Mouse (Mus musculus) cerebellum, adult 9-11 months (tissue): Measurements from ENCODE around the gene Baz2b.

Experiments used
- DNase-seq: peaks from one replicate; pipeline ENCODE4 v3.0.0; 2022

Gene Baz2b

DNA sequence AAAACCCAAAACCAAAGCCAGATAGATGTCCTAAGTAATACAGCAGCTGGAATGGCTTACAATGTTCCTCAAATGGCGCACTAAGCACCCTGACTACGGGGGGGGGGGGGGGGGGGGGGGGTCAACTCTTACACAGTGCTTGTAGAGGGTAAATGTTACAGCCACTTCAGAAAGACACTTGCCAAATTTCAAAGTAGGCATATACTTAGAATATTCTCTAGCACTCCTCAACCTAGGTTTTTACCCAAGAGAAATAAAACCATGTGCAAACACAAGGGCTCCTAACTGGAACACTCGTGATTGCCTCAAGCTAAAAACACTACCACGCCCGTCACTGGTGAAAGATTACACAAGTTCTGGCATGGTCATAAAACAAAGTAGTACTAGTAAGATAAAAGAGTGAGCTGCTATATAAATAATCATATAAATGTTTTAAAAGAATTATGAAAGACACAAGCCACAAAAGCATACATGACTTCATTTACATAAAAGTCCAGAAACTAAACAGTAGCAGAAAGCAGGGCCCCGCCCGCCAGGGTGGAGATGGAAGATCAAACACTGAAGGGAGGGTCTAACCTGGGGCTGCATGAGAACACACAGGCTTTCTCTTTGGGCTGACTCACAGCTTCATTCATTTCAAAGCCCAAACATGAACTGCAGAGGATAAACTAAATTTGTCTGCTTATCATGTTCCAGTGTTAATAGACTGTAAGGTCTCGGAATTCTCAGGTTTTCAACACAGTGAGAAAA is 212.0 kb downstream of the Baz2b start:
- DNase-seq = no peak

DNA sequence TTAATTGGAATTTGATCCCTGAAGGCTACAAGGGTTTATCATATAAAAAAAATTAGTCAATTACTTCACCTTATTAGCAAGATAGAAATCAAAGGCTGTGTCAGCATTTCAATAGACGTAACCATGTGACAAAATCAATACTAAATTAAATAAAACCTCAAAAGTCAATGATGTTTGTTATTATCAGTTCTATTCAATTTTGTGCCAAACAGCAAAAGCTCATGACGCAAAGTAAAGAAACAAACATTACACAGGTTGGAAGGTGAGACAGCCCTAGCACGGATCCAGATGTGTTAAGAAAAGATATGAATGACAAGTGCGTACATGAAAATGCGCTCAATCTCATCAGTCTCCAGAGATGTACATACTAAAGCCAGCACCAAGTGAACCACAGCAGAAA is 212.7 kb downstream of the Baz2b start:
- DNase-seq = no peak

DNA sequence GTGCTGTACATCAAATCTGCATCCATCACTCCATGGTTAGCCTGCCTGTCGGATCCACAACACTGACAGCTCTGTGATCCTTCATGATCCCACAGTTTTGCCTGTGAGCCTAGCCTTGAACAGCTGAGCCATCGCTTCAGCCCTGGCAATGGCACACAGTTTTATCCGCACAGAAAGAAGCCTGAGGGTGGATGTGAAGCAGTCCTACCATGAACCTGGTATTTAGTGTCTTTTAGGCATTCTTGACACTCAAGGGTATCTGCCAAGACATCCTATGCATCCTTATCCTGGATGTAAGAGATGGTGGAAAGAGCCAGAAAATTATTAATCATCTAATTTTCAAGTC is 216.5 kb downstream of the Baz2b start:
- DNase-seq = no peak

DNA sequence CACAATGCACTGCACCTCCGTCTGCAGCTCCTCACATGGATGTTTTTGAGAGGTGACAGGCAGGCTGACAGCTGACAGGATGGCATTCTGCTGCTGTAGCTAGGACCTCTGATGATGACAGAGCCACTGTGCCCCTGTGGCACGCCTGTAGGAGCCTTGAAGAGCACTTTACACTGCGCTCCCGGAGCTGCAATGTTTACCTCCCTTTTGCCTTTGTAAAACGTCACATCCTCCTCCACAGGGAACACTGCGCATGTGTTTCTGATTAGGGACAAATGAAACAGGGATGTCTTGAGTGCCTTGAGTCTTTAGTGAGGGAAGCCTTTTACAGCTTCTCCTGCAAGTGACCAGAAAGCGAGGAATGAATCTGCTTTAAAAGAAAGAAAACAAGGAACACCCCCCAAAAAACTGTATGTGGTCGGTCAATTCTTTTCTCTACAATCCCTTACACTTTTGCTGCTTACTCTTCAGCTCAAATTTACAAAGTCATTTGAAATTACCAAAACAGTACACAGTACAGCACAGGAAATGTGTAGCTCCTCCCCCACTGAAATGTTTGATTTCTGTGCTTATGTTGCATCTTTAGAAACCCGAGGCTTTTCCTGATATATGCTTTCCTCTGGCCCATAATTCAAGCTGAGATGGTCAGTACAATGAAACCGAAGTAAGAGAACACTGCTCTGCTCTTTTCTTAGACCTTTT is 217.0 kb downstream of the Baz2b start:
- no peak for DNase-seq

DNA sequence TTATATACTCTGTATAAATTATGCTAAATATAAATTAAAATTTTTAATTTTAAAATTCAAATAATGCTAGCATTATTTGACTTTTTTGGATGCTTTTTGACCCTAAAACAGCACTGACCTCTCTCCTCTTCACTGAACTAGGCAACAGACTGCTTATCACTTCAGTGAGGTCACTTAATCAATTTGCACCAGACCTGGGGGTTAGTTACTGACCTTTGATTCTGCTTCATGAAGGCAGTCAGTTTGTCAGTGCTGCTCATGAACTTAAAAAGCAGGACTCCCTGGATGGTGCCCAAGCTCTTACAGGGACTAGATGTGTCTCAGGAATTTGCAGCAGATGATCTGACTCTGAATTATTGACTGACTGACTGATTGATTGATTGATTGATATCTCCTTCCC is 217.9 kb downstream of the Baz2b start:
- DNase-seq = no peak

DNA sequence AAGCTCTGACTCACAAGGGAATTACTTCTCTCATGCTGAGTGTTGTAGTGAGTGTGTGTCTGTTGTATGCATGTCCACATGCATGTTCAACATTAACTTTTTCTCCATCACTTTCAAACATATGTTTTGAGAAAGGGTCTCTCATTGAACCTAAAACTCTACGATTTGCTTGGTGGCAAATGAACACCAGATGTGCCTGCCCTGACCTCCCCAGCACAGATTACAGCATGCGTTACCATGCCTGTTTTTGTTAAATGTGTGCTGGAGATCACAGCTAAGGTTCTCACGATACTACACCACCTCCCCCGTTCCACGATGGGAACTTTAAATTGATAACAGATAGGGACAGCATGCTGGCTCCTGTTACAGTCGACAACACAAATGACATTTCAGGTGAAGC is 222.1 kb downstream of the Baz2b start:
- DNase-seq = no peak

DNA sequence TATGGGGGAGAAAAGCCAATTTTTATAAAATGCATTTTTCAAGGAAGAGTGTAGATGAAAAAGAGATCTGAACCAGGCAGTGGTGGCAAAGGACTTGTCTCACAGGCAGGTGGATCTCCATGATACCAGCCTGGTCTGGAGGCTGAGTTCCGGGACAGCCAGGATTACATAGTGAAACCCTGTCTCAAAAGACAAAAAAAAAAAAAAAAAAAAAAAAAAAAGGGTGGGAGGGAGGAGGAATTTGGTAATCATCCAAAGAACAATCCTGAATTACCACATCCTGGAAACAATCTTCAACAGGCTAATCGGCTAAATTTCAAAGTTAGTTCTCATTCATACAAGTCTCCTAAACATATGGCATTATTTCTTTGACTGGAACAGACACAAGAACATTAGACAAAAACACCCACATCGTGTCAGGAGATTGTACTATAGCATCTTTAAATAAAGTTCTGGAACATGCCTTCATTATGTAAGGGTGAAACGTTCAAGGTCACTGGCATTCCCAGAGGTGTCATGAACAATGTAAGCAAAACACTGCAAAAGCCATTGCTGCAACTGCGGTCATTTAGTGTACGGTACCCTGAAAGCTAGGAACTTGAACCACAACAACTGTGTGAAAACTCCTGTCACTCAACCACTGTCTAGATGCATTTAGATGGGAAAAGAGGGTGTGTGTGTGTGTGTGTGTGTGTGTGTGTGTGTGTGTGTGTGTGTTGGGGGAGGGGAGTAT is 230.0 kb downstream of the Baz2b start:
- no peak for DNase-seq

DNA sequence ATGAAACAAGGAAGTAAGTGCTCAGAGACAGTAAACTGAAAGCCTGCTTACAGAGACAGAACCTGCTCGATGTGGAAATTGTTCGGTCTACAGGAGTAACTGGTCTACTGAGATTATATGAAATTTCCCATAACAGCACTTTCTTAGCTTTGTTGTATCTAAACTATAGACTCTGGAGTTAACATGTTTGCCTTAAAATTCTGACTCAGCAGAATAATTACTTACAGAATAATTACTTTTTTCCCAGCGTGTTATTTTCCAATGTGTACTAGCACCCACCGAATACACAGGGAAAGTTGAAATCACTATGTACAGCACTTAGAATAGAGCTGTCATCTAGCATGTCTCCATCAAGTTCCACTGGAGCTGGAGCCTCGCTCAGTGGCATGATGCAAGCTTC is 233.0 kb downstream of the Baz2b start:
- DNase-seq = no peak

DNA sequence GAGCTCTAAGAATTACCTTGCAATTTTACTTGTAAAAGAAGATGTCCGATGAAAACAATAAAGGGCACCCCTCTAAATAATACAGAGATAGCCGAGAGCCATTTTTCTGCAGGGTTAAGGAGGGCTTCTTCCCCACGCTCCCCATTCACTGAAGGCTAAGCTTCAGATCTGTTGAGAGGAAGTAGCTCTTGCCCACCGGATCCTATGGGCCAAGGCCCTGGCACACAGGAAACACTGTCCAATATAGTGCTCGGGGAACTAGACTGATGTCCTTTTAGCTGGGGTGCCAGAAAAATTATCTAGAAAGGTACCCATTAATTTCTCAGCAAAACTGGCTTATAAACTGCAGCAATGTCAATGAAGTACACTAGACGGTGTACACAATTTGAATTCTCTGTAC is 233.9 kb downstream of the Baz2b start:
- no peak for DNase-seq

DNA sequence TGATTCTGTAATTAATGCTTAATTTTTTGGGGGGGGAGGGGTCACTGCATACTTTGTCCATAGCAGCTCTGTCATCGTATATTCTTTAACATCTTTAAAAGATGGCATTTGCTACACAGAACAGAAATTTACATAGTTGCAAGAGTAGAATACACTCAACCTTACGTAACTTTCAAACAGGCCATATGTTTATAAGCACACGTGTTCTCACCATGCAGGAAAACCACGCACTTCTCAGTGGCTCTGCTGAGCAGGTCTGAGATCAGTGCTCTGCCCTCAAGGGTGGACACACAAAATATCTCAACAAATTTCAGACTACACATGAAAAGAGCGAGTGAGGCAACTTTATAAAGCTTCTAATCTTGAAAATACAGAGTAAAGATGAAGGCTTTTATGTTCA is 235.7 kb downstream of the Baz2b start:
- DNase-seq = no peak

DNA sequence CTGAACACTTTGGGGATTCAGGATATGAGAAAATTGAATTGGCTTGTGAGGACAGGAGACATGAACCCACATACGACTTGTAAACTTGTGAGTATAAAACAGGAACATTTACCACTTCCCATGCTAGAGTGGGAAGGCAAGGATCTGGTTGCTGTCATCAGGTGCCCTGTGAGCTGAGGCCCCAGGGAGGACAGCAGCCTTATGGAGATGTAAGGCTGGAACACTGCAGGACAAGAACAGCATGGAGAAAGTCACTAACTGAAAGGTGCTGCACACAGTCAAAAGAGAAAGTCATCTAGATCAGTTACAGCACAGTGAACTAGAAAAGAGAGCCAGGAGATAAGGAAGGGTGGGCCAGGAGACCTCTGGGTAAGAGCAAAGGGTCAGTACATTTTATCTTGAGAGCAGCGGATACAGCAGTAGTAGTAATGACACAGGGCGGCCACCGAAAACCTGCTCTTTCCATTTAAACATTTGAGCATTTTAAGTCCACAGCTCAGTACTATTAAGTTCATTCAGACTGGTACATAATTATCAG is 236.5 kb downstream of the Baz2b start:
- DNase-seq = no peak

DNA sequence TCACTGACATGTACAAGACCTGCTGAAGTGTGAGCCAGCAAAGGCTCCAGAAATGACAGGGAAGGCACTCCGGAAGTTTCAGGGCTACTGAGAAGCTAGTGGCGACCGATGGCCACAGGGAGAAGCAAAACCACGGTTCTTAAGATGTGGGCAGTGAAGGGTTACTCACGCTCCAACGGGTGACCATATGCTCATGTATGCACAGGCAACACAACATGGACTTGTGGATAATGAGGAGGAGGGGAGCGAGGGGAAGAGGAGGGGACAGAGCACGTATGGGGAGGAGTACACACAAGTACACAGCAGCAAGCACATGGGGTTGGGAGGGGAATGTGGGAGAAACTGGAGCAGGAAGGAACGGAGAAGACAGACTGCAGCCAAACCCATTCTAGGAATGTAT is 239.1 kb downstream of the Baz2b start:
- DNase-seq = no peak

DNA sequence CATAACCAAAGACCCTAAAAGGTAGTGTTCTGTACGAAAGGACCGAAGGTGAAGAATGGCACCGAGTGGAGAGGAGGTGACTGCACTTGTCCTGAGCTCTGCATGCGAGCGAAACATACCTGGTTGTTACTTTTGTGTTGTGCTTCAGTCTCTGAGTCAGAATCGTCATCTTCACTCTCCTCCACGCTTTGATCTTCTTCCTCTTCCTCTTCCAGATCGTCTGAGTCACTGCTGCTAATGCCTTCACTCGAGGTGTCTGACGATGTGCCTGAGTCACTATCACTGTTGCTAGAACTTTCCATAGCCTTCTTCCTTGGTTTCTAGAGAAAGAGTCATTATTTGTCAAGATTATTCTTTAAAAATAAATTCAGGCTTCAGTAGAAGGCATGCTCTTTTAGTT is 240.5 kb downstream of the Baz2b start:
- no peak for DNase-seq

DNA sequence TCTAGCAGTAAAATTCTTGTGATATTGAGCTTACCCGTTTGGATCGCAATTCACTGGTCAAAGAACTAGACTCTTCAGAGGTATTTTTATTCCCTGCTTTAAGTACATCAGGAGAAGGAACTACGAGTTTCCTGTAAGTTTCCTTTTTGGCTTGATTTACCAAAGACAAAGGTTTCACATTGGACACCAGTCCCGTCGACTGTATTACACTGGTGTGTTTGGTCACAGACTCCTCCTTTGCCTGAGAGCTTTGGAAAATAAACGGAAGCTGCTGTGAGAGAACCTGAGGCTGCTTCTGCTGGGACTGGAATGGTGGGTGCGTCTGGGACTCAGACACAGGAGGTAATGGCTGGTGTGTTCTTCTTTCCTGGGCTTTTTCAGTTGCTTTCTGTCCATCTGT is 241.0 kb downstream of the Baz2b start:
- no peak for DNase-seq

DNA sequence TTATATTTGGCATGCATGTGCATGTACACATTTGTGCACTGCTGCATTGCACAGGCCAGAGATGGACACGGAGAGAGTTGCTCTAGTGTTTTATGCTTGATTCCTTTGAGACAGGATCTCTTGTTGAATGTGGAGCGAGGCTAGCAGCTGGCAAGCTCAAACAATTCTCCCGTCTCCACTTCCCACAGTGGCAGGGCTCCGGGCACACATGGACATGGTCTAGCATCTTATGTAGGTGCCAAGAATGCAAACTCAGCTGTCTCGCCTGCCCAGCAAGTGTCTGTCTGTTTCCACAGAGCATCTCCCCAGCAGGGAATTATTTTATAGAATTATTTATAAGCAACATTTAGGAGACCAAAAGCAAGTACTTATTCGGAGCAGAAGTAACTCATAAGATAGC is 243.2 kb downstream of the Baz2b start:
- DNase-seq = no peak

DNA sequence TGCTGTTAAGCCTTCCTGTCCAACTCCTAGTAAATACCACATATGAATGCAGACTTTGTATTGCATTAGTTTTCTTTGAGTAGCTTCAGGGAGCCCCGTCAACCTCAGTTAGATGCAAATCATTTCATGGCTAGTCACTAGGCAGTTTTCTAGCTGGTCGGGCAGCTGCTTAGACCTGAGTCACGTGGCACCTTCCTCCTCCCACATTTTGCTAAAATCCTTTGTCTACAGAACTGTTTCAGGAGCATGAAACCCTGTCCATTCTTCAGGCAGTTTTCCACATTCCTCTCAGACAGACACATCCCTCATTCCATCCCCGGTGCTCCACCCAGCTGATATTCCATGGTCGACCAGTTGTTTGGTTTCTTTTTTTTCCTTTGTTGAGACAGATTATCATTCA is 246.6 kb downstream of the Baz2b start:
- no peak for DNase-seq

DNA sequence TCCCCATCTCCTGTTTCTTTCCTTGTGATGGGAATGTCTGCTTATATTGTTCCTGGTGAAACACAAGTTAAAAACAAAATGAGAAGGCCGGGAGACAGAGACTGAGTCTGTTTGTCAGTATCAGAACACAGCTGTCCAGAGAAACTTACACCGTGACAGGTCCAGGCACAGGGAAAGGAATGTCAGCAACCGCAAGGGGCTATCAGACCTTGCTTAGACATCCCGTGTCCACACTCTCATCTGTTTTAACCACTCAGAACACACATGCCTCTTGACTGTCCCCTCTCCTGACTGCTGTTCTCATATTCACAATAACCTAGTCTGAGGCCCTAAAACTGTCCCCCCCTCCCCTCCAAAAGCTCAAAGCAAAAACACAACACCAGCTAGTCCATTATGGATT is 247.1 kb downstream of the Baz2b start:
- DNase-seq = no peak

DNA sequence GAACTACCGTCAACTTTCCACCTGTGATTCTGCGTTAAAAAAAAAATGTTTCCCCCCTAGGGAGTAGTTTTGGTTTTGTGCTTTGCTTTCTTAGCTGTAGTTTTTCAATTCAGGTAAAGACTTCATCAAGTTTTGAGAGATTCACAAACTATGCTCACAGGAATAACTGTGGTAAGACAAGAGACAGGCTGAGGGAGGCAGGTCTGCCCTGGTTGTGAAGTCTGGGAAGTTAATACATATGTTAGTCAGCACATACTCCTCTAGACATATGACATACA is 249.2 kb downstream of the Baz2b start:
- no peak for DNase-seq

DNA sequence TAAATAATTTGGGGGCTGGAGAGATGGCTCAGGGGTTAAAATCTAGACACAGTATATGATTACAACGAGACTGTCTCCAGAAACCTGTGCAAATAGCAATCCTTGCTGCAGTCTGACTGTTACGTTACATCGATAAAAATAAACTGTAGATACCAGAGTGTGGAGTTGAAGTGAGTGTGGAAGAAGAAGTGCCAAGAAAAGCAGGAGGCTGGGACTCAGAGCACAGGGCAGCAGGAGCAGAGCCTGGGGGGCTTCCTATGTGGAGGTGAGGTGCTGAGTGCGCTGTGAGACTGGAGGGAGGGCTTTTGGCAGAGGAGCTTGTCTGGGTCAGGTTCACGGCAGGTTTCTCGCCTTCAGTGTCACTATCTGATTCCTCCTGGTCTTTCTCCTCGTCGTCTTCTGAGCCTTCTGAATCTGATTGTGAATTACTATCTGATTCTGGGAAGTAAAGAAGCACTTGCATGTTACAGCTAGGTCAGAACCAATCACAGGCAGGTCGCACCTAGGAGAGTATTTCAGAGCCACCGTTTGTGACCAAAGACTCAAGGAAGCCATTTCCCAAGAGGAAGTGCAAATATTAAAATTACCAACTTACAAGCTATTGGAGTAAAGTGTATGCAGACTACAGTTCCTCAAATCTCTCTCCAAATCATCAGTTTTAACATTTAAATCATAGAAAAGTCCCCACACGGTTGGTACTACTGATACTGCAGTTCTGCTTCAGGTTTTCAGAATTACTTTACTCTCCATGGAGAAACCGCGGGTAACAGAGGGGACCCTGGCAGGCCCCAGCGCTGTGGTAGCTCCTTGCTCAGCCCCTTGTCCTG is 249.8 kb downstream of the Baz2b start:
- DNase-seq = no peak

DNA sequence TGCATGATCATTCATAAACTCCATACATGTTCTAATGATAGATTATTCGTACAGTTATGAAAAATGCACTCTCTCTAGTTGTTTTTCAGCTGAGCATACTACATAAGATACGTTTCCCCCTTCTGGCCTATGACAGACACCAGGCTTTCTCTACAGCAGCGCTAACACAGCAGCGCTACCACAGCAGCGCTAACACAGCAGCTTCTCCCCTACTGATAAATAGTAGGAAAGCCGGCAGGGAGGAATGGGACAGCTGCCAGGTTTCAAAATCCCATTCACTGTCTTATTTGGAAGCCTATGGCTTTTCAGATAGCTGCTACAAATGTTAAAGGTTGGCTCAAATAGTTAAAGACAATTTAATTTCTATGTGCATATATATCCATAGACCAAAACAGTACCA is 251.1 kb downstream of the Baz2b start:
- DNase-seq = peak; percentile 13

DNA sequence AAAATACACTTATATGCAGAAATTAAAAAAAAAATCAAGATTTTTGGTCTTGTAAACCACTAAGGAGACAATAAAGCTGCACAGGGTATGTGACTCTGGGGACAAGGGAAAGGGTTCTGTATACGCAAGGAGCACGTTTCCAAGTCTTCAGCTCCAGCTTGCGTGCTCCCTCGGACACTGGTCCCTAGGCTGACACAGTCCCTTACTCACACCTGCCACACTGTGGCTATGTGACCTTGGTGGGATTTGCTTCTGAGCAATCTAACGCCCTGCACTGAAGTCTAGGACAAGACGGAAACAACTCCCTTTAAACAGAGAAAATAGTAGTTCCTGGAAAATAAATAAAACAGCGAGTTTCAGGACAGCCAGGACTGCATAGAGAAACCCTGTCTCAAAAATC is 253.7 kb downstream of the Baz2b start:
- DNase-seq = no peak

DNA sequence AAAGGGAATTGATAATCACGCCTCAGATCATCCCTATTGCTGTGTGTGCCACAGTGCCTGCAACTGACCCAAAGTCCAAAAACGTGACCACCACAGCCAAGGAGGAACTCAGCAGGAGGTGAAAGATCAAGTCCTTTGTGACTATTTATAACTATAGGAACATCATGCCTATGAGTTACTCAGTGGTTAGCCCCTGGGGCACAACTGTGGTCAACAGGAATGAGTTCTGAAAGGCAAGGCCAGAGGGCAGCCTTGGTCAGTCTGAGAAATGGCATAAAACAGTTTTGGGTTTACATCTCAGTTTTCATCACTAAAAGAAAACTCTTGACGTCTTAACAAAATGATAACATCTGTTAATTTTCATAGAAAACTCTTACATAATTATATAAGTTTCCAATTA is 254.8 kb downstream of the Baz2b start:
- DNase-seq = no peak

DNA sequence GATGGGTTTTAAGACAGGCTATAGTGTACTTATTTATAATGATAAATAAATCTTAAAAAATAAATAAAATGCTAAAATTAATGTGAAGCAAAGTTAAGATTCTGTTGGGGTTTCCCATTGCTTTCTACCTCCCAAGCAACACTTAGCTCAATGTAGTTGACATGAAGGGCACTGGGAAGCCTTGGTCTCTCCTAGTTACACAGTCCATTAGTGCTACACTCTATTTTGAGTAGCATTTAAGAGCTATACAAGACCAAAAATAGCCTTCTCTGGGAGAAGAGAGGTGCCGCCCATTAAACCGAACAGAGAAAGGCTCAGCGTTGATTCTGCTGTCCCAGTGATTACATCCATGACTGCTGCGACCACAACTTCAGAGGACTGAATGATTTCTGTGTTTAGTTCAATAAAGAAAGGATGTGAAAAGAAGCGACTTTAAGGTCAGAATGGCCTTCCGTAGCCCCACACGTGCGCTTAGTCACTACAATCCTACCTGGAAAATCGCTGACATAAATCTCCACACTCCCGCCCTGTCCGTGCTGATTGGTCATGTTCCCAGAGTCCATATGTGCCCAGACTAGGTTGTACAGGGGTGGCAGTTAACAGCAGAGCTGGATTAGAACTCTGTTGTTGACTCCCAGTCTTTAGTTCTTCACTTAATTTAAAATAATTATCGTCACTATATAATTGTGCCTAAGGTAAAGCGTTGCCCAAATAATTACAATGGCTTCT is 257.2 kb downstream of the Baz2b start:
- DNase-seq = no peak
